Mouse (Mus musculus) adrenal gland, adult (tissue): ENCODE measurements at regions not wholly inside any gene's neighbourhood (a gene's known extent, or its start where the extent isn't known, plus 50 kb on each side); places are given as distances from the start of the nearest gene placed in this dataset.

Source experiments
- DNase-seq, 2 experiments: peaks; one replicate each; pipeline ENCODE4 v3.0.0; 2022 to 2023; ENCODE audit warnings: low spot score in 1 of 2; ENCODE audit not compliant: inconsistent age in 2 of 2

DNA sequence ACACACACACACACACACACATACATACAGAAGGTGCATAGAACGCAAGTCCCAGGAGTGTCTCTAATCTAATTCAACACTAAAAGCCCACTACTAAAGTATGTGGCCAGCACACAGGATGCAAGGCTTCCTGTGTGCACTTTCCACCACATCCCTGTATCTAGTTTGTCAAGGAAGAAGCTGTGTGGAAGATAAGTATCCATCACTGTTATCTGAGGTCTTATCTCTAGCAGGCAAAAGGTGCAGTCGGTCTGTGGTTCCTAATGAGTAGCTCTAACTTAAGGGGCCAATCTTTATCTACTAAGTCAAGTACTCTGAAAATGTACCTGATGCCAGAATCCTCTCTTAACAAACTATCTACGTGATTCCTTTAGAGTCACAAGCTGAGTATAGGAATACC lies 295.8 kb upstream of the Pitrm1 start:
- DNase-seq, result no peak

DNA sequence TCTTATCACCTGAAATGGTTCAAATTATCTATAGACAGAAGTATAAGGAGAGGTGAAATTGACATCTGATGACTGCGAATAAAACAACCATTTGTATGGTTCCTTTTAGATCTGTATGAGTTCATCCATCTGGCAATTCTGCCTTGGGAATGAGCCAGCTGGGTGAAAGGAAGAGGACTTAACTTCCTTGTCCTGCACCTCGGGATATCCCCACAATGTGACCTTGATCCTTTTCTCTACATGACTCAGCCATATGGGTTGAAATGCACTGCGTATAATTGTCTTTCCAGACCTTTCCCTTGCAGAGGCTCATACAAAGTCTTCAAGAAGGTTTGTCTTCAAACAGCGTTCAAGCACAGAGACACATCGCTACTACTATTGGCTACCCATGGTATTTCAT lies 292.6 kb upstream of the Pitrm1 start:
- no peak for DNase-seq

DNA sequence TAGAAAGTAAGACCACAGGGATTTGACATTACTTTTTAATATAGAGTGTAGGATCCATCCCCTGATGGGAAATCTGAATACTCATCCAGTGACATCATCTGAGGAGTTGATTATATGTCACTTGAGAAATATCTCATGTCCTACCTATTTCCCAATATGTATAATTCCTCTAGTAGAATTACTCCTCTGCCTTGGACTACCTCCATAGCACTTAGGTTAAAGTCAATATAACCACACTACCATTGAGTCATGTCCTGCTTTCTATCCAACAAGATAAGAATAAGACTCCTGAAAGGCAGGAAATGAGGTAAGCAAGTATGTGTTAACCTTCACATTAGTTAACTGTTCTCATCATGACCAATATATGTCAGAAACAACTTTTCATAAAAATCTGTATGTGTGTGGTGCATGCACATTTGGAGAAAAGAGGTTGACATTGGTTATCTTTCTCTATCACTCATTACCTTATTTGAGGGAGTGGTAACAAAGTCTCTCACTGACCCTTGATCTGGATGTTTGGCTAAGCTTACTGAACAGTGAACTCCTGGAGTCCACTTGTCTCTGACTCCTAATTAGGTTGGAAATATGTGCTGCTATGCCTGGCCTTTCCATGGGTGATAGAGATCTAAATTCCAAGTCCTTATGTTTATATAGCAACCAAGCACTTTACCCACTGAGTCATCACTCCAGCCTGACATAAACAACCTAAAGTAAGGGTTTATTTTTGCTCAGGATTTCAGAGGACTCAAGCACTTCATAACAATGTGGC lies 292.0 kb upstream of the Pitrm1 start:
- no peak for DNase-seq

DNA sequence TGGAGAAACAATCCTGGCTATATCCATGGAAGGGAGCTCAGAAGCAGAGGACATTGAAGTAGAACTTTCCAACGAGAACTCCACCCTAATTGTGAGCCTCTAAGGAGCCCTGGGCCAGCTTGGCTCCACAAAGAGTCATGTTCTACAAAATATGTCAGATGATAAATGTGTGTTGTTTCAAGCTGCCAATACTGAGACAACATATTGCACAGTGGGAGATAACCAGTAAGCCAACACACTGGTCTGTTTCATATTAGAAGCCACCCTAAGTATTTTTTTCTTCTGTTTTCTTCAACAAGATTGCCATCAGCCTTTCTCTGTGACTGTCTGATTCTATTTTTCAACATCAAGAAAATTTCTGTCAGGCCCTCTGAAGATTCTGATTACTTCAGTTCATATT lies 289.5 kb upstream of the Pitrm1 start:
- no peak for DNase-seq

DNA sequence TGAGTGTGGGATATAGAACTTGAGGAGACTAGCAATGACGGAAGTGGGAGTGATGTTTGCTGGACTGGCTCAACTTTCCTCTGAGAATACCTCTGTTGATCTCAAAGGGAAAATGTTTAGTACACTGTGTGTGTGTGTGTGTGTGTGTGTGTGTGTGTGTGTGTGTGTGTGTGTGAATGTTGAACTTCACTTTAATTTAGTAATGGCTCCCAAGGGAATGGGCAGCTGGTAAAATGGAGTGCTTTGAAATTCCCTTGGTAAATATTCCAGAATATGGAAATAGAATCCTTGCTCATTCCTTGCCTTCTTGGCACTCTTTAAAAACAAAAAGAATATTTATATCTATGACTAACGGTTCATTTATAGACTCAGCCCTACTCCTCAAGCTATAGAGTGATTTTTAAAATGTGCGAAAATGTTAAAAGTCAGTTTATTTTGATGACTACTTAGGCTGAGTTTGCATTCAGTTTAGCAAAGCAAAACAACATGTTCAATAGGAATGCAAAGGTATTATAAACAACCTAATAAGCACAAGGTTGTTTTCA lies 287.6 kb upstream of the Pitrm1 start:
- no peak for DNase-seq

DNA sequence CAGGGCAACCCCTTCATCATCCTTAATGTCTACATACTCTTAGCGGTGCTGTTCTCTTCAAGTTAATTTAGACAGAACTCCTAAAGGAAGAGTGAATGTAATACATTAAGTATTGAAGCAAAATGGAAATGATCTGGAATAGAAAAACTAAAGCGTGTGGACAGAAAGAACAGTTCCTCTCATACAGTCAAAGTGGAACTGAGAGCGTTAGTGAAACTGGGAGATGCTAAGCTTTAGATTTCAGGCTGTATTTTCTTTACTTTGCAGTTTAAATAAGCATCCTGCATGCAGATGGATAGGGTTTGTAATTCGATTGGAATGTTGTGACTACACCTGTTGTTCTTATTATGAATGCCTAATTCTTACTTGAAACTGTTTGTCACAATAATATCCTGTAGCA lies 286.5 kb upstream of the Pitrm1 start:
- DNase-seq, result no peak

DNA sequence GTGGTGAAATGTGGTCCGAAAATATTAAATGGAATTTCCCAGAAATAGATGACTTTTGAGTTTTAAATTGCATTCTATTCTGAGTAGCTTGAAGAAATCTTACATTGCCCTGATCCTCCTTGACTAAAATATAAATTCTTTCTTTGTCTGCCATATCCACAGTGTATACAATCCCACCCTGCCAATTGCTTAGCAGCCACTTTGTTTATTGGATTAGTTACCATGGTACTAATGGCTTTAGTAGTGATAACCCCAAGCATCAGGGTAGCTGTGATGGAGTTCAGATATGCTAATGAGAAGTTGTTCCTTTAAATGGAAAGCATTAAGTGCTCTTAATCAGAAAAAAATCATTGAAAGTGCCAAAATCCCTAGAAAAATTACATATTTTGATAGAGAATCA lies 277.4 kb upstream of the Pitrm1 start:
- DNase-seq, result no peak

DNA sequence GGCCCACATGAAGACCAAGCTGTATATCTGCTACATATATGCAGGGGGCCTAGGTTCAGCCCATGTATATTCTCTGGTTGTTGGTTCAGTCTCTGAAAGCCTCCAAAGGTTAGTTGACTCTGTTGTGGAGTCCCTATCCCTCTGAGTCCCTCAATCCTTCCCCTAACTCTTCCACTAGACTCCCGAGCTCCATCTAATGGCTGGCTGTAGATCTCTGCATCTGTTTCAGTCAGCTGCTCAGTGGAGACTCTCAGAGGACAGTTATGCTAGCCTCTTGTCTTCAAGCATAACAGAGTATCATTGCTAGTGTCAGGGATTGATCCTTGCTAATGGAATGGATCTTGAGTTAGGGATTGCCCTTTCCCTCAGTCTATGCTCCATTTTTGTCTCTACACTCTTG lies 275.0 kb upstream of the Pitrm1 start:
- DNase-seq, result peak in 1 of 2 experiments; percentile 23

DNA sequence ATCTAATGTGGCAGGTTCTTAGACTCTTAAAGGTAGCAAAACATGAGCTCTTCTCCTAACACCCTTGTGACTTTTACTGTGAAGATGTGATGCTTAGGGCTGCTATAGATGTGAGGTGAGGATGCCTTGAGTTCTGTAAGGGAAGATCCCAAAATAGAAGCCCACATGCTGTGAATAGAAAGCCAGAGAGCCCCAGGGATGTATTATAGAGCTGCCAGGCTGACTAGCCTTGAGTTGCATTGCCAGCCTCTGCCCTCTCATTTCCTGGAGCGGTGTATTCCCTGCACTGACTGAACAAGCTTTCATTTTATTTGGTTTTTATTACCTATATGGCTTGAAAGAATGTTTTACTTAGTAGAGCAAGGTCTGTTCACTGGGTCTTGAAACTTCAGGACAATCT lies 267.9 kb upstream of the Pitrm1 start:
- DNase-seq, result no peak

DNA sequence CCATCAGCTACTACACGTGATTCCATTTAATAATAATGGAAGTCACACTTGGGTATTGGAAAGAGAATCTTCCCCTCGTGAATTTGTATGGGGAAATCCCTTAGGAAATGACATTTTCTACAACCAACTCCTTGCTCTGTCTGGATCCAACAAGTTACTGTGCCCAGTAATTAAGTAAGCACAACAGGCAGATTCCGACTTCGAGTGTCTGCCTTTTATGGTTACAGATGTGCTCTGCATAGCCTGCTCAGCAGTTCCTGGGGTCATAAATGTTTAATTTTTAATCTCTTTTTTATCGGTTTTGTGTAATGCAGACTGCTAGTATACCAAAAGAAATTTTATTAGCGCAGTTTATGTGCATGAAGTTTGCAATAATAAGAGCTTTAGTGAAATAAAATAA lies 259.8 kb upstream of the Pitrm1 start:
- no peak for DNase-seq

DNA sequence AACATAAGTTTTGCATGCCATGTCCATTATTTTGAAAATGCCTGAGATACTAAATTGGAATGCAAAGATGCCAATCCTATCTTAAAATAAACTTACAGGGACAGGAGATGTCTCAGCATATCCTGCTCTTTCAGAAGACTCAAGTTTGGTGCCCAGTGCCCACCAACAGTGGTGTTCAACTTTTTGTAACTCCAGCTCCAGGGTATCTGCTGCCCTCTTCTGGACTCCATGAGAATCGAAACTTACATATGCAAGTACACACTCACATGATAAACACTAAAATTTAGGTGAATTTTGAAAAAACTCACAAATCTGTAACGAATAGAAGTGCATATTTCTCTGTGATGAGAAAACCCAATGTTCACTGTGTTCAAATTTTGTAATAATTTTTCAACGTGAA lies 255.9 kb upstream of the Pitrm1 start:
- peak in 1 of 2 experiments; percentile 37 for DNase-seq

DNA sequence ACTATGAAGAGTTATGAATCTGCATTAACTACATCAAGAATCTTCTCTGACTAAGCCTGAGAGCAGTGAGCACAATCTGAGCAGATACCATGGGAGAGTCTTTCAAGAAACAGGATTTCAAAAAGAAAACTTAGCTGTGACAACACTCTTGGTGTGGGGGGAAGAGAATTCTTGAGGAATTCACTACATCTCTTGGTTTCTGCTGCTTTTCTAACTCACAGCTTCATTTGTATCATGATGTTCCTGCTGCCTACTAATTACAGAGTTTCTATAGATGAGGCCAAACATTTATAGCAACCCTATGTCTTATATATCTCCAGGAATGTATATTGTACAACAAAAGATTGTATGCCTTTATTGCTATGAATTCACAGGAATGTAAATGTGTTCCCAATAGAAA lies 242.2 kb upstream of the Pitrm1 start:
- DNase-seq, result no peak

DNA sequence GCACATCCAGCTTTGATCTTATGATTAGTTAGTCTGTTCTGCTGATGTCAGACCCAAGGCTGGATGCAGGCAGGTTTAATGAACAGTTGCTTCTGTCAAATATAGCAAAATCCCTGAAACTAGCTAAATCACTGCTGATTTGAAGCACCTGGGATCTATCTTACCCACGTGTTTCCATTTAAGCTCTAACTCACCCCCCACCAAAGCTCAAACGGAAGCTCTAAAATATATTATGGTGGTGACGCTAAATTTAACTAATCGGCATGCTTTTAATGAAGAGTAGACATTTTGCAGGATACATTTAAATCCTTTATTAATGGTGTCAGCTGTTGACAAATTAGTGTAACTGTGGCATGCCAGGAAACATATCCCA lies 241.3 kb upstream of the Pitrm1 start:
- DNase-seq, result no peak

DNA sequence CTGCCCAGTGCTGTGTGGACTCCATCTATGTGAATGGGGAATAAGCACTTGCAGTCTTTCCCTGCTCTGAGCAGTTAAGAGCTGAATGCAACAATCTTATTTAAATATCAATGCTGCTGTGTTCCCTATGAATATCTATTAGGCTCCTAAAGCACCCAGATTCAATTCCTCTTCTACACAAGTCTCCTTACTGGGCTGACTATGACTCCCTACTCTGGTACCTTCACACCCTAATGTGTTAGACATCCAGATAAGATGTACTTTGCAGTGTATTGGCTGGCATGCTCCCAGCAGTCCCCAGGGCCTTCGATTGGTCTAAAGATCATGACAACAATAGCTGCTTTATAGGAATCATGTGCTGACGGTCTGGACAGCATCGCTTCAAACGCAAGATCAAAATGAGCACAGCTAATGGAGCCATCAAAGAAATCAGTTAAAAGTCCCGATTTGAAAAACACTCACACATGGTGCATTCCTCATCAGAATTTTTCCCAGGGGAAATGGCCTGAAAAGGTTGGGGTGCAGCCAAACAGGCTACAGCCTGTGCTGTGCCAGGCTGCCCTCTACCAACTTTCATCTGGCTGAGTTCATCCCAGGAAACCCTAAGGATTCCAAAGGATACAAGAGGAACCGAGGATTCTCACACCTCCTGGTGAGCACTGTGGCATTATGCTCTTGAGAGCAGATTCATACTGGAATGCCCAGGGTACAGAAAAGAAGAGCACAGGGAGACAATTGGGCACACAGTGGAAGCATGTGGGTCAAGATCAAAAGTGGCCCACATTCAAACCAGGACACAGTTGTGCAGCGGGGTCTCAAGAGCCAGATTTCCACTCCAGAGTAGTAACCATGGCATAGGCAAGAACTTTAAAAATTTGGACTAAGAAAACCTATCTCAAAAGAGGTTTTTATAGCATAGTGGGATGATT lies 240.7 kb upstream of the Pitrm1 start:
- DNase-seq, result no peak

DNA sequence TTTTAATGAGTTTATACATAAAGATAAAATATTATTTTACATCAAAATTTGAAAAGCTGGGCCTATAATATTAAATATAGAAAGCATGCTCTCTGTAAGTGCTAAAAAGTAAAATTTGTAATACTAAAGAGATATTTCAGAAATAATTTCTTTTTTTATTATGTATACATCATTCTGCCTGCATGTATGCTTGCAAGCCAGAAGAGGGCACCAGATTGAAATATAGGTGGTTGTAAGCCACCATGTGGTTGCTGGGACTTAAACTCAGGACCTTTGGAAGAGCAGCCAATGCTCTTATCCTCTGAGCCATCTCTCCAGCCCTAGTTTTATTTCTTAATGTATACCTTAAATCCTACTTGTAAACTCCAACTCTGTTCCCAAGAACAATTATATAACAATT lies 231.7 kb upstream of the Pitrm1 start:
- DNase-seq, result no peak

DNA sequence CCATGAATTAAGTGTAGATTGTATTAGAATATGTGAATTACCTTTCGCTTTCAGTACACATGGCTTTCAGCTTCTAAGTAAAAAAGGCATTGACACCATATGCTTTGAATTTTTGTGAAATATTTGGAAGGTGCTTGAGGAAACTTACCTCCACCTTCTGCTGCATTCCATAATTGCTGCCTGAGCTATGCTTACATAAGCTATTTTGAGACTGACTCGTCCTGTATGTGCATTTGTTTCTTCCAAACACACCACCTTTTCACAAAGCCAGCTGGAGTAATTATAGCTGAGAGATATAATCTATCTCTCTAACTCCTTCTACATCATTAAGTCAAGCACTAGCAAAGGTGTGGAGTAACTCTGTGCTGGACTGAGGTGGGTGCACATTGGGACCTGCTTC lies 224.0 kb upstream of the Pitrm1 start:
- no peak for DNase-seq

DNA sequence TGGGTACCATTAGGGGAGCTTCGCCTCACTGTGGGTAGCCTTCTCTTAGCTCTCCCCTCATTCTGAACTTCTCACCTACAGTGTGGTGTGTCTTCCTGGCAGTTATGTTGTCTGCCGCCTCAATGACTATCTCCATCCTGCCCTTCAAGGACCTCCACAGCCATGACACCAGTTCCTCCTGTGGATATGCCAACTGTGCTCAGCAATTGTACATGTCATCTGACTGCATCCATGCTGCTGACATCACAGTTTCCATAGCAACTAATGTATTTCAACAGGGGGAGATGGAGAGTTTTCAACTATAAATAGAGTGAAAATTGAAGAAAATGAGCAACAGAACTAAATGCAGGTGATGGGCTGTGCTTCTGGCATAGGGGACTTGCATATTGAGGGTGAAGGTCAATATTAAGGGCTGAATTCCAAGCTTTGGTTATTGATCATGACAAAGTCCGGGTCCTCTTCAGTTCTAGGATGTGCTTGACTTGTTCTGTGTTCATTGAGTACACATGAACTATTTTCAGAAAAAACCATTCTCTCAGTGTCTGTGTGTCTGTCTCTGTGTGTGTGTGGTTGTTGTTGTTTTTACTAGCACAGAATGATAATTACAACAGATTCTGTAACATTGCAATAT lies 217.5 kb upstream of the Pitrm1 start:
- DNase-seq, result no peak

DNA sequence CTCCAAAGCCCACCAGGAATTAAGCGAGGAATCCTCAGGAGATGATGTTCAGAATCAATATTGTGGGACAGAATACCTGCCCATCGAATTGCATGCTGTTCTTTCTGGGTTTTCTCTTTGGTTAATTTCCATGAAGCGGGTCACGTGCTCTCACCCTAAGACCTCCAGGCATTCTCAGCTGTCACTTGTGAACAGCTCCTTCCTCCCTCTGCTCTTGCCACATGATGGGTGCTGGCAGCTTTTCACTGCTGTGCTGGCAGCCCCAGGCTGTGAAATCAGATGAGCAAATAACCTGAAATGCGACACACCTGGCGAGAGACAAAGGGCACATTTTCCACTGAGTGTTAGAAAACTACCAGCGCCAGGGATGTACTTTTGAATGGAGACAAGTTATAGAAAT lies 207.8 kb upstream of the Pitrm1 start:
- DNase-seq, result no peak

DNA sequence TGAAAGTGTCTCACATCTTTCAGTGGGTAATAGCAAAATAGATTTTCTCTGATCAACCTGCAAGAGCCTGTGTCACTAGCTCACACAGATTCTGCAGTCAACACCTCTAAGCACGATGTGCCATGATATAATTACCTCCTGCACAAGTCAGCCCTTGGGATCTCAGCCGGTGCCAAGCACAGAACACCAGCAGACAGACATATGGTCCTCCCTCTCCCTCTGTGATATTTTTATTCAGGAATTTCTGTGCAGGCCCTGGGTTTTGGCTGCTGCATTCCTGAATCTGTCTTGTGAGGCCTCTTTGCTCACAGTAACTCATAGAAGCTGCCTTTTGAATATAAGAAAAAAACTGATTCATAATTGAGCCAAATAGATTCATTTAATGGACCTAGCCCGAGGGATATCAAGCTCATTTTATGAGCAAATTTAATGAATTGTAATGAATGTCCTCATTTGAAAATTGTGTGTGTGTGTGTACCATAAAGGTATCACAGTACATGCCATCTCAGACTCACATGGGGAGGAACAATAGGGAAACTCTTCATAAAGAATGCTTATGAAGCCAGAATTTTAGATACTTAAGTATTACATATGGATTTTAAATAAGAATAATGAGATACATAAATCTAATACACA lies 206.7 kb upstream of the Pitrm1 start:
- DNase-seq, result no peak

DNA sequence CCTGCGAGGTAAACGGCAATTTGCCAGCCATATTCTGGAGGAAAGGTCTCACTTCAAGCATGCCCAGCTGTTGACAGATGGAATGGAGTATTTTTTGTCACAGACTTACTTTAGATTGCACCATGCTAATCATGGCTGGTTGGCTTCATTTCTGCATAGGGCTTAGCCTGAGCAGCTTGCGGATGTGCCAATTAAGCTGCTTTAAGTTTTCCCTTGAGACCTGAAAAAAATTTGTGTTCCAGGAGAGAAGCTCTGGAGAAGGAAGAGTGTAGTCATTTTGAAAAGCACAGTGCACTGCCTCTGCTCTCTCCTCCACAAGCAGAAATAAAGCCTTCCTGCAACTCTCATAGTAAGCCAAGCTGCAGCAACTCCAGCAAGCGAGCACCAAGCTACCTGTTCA lies 182.8 kb upstream of the Pitrm1 start:
- no peak for DNase-seq

DNA sequence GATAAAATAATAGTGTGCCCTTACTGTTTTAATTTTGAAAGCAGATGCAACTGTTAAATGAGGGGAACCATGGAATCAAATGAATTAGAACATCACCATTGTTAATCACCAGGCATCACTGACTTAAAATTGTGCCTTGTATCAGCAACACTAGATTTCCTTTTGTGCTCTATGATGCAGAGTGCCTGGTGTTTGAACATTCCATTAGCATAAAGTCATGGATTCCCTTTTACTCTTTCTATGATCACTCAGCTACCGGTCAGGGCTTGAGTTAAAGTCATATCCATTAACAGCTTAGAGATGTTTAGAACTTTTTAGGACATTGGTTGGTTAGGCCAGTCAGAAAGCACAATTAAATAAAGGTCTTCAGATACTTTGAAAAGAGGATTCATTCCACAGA lies 180.3 kb upstream of the Pitrm1 start:
- no peak for DNase-seq
